Mouse (Mus musculus) gastrocnemius, adult 8-10 months (tissue): Measurements from ENCODE around the gene Antxr1. TPM values are rescaled to one million over a fixed set of nuclear protein-coding genes. Genes with fewer than 3 reads are reported as not detected.

Experiments
- DNase-seq, 2 experiments: peaks; one replicate each; pipeline ENCODE4 v3.0.0; 2022; ENCODE audit warnings: low spot score in 2 of 2
- total RNA-seq, 4 experiments: library from RNA; stranded (reverse); gene quantifications; 2 replicates each; pipeline ENCODE4 v1.2.4; 2022

Gene Antxr1
- total RNA-seq, 4 experiments from 2014 or later, result 3.6 to 7.0 (median 5.2) TPM

- DNase-seq, result no peak
These were observed 145.9 kb downstream of the Antxr1 start for GRCm38 (mm10) chr6:87189755-87190154.

- DNase-seq, result peak; percentile 18 to 31
These were observed 148.6 kb downstream of the Antxr1 start for GRCm38 (mm10) chr6:87186988-87187387.

- no peak for DNase-seq
These were observed 151.2 kb downstream of the Antxr1 start for GRCm38 (mm10) chr6:87184418-87184817.

- no peak for DNase-seq
These were observed 151.6 kb downstream of the Antxr1 start for GRCm38 (mm10) chr6:87183981-87184380.

GRCm38 (mm10) chr6:87183159-87183558, 152.5 kb downstream of the Antxr1 start:
- DNase-seq, result peak; percentile 22 to 50

GRCm38 (mm10) chr6:87182736-87183135, 152.9 kb downstream of the Antxr1 start:
- no peak for DNase-seq

- no peak for DNase-seq
These were observed 164.2 kb downstream of the Antxr1 start for GRCm38 (mm10) chr6:87171461-87171860.

- DNase-seq, result no peak
These were observed 164.7 kb downstream of the Antxr1 start for GRCm38 (mm10) chr6:87170875-87171274.

- DNase-seq, result no peak
These were observed 165.3 kb downstream of the Antxr1 start for GRCm38 (mm10) chr6:87170277-87170676.

GRCm38 (mm10) chr6:87168021-87168420, 167.6 kb downstream of the Antxr1 start:
- no peak for DNase-seq

- peak in 1 of 2 experiments; percentile 21 for DNase-seq
These were observed 168.8 kb downstream of the Antxr1 start for GRCm38 (mm10) chr6:87166673-87167305.

GRCm38 (mm10) chr6:87165536-87166311, 169.9 kb downstream of the Antxr1 start:
- no peak for DNase-seq

- DNase-seq, result no peak
These were observed 174.0 kb downstream of the Antxr1 start for GRCm38 (mm10) chr6:87161391-87162263.

- DNase-seq, result no peak
These were observed 175.4 kb downstream of the Antxr1 start for GRCm38 (mm10) chr6:87160196-87160595.

- DNase-seq, result no peak
These were observed 177.5 kb downstream of the Antxr1 start for GRCm38 (mm10) chr6:87158062-87158623.

- DNase-seq, result no peak
These were observed 181.8 kb downstream of the Antxr1 start for GRCm38 (mm10) chr6:87153836-87154235.

- DNase-seq, result no peak
These were observed 182.4 kb downstream of the Antxr1 start for GRCm38 (mm10) chr6:87153231-87153580.

- peak in 1 of 2 experiments; percentile 42 for DNase-seq
These were observed 183.0 kb downstream of the Antxr1 start for GRCm38 (mm10) chr6:87152461-87153230.

- no peak for DNase-seq
These were observed 184.2 kb downstream of the Antxr1 start for GRCm38 (mm10) chr6:87151427-87151826.

- DNase-seq, result no peak
These were observed 185.2 kb downstream of the Antxr1 start for GRCm38 (mm10) chr6:87150471-87150870.

GRCm38 (mm10) chr6:87147921-87148320, 187.7 kb downstream of the Antxr1 start:
- DNase-seq, result no peak
